Mouse (Mus musculus) megakaryocyte, adult 5-6 weeks (primary cell): ENCODE measurements around the gene G6pdx. TPM values are rescaled to one million over a fixed set of nuclear protein-coding genes. Genes with fewer than 3 reads are reported as not detected.

Experiments
- ATAC-seq: 2 replicates; pipeline ENCODE4 v1.8.0; 2016; ENCODE audit warnings: mild to moderate bottlenecking, inconsistent platforms; ENCODE audit not compliant: poor library complexity, severe bottlenecking
- total RNA-seq, 2 experiments: library from RNA; stranded (forward) in 1 of 2; stranded (reverse) in 1 of 2; fragments of 153-499, 151-499 nt in 1 of 2; fragments of 221-1000, 200-1000 nt in 1 of 2; gene quantifications; 2 replicates each; pipeline versions ENCODE4 v1.2.3 to v1.2.4; 2015 to 2017

The G6pdx gene
- 384 and 417 TPM in 2 replicates for total RNA-seq (2015)
- 261 and 303 TPM in 2 replicates for total RNA-seq (2017)

DNA sequence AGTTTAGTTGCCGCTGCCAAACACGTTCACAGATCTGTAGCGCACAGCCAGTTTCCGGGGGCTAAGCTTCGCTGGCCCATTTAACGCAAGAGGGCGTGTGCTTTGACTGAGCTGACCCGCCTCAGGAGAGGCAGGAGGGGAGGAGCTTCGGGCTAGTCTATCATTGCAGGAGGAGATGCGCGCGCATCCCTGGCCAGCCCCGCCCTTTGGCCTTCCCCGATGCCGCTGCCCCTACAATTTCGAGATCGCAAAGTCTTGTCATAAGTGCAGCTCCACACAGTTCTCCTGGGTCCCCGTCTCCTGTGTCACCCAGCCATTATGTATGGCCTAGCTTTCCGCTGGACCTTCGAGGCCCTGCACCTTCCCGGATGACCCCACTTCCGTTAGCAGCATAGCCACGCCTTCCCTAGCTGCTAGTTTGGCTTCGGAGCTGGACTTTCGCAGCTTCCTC, at the start of gene G6pdx:
Gene G6pdx, minus strand, starts transcription at position 369 of the 451 bp plus-strand sequence.
- ATAC-seq: peak; percentile 75

GRCm38 (mm10) chrX:74452773-74453172, 23.8 kb upstream of the G6pdx start:
- ATAC-seq: peak; percentile 64

DNA sequence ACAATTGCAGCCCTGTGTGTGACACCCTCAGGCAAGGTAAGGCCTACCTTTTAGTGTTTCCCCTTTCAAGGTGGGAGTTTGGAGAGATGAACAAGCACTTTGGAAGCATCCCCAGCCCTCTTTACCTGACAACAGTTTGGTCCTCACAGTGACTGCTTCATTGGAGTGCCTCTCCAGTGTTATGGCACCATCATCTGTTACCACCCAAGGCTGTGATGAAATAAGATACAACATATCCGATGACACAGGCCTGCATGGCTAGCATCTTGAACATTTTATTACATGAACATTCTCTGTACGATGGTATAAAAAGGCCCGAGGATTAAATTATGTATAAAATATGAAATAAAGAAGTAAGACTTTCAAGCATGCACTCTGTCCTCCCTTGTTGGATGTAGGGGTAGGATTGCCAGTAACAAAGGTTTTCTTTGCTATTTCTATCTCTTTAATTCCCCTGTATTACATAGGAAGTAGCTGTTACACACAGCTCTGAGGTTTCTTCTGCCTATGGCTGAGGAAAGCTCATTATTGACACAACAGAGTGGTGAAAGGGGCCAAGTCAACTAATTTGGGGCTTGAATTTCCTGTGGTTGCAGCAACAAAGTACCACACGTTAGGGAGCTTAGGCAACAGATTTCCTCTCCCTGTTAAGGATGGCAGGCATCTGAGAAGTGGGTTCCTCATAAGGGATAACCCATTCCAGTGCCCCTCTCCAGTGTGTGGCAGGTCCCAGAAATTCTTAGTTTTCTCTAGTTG, 22.3 kb upstream of the G6pdx start:
- ATAC-seq: peak; percentile 83

GRCm38 (mm10) chrX:74429290-74429821, 362 bp upstream of the G6pdx start:
- peak; percentile 38 for ATAC-seq

DNA sequence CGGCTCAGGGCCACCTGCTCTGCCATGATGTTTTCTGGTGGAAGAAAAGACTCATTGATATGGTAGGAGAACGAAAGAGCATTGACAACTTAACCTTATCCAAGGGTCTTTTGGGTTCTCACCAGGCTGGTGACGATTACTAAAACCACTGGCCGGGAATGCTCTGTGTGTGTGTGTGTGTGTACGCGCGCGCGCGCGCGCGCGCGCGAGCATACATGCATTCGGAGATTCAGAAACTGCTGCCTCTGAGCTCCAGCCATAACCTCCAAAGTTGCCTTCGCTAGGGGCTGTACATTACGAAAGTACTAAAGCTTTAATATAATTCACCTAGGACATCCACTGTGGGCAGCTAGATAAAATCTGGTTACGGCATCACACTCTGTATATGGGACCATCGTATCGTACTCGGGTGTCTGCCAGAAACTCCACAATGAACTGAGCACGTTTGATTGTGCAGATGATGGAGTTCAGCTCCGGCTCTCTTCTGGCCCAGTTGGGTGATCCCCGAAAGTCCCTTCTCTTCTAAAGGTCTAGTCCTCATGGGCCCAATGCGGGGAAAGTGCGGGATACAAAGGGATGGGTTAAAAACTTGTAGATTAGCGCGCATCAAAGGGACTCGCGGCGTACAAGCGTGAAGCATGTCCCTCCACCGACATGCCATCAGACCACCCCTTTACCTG, 708 bp downstream of the G6pdx start:
- ATAC-seq: no peak

GRCm38 (mm10) chrX:74427116-74427515, 1.9 kb downstream of the G6pdx start:
- no peak for ATAC-seq

DNA sequence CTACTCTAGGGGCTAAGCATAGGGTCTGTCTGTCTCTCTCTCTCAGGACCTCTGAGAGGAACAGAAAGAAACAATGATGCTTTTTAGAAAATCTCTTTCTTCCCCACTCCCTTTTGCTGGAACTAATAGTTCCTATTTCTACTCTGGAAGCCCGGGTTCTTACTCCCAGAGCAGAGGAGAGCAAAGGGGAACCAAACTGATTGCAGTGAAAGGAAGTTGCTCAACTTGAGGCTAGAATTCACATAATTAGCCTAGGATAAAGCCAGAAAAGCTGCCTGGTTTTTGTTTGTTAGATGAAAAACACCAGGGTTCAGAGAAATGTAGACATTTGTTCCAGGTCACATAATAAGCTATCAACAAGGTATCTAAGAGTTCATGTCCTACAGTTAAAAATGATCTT, 2.7 kb downstream of the G6pdx start:
- 0 out of 2 replicates have a peak, but pooled peaks have one; percentile 20 for ATAC-seq

DNA sequence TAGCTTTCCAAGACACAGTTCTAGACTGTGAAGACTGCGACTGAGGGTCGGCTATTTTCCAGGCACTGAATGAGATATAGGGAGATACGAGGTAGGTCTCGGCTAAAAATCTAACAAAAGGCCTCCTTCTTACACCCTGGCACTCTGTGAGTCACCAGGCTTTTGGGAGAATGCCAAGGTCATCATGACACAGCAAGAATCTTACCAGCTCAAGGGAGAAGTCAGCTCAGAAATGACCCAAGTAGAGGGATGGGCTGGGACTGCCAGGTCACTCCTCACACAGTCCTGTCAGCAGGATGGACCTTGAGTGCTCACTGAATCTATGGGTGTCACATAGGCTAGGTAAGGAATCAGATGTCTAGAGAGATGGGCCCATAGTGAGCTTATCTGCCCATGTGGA, 3.8 kb downstream of the G6pdx start:
- ATAC-seq: peak; percentile 23

- no peak for ATAC-seq
Observed at GRCm38 (mm10) chrX:74424443-74424842, 4.6 kb downstream of the G6pdx start.

DNA sequence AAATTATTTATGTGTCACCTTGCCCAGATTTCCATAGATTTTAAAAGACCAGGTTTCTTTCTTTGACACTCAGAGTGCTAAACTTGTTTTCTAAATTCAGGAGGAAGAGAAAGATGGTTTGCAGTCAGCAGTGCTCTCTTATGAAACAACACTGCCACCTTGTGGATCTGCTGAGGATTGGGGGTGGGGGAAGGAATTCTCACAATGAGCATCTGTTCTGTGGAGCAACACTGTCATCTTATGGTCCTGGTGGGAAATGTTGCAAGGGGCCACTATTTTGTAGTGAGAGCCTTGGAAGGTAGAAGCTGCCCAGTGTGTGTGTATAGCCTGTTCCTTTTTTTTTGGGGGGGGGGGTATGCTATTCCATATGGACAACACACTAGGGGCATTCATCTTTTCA, 15.6 kb downstream of the G6pdx start:
- peak; percentile 85 for ATAC-seq

DNA sequence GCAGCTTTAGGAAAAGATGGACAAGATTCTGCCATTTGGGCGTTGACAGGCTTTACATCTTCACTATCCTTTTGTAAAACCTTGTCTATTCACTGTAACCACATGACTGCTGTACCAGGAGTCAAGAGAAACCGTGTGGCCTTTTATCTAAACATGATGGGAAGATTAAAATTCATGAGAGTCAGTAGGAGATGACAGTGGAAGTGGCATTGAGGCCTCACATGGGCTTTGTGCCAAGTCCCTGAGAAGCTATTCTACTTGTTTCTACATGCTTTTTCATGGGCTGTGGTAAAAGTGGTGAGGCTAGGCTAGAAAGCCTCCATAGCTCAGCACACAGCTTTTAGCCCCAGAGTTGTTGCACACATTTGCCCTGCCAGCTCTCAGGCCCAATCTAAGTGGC, 20.7 kb downstream of the G6pdx start:
- ATAC-seq: no peak

GRCm38 (mm10) chrX:74400136-74400535, 28.9 kb downstream of the G6pdx start:
- no peak for ATAC-seq

GRCm38 (mm10) chrX:74392535-74393443, 36.2 kb downstream of the G6pdx start, which contains the start of the genes Fam3a and Ikbkg:
Fam3a (minus strand) TSS chrX:74393272.
Ikbkg (plus strand) TSS chrX:74393290.
- ATAC-seq: peak; percentile 100

DNA sequence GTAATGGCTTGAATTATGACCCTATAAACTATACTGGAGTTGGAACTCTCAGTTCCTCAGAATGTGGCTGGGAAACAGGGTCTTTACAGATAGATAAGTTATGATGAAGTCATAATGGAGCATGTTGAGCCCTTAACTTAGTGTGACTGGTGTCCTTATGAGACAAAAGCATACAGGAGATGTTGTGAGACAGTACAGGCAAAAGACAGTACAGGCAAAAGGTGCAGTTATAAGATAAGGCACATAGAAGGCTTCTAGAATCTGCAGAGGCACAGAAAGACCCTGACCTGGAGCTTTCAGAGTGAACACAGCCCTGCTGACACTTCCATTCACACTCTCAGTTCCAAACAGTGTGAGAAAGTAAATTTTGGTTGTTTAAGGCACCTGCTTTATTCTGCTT, 40.8 kb downstream of the G6pdx start:
- no peak for ATAC-seq

GRCm38 (mm10) chrX:74384451-74384850, 44.5 kb downstream of the G6pdx start:
- no peak for ATAC-seq

GRCm38 (mm10) chrX:74372888-74373549, 56.0 kb downstream of the G6pdx start, which contains the start of the genes Ubl4a and Slc10a3:
Ubl4a (minus strand) TSS chrX:74373218.
Slc10a3 (minus strand) TSS chrX:74373349.
- ATAC-seq: peak; percentile 98

- ATAC-seq: peak; percentile 72
Observed at GRCm38 (mm10) chrX:74368209-74368909, 60.6 kb downstream of the G6pdx start.

GRCm38 (mm10) chrX:74367512-74367911, 61.5 kb downstream of the G6pdx start:
- no peak for ATAC-seq
